Mouse (Mus musculus): Measurements from ENCODE around the gene Batf3. TPM values are rescaled to one million over a fixed set of nuclear protein-coding genes. Genes with fewer than 3 reads are reported as not detected.

Batf3 gene
- 2.1 and 3.6 TPM in 2 replicates for polyA plus RNA-seq (2016; fragmentation: Nextera tagmentation; extraction: Ambion mirVana)

DNA sequence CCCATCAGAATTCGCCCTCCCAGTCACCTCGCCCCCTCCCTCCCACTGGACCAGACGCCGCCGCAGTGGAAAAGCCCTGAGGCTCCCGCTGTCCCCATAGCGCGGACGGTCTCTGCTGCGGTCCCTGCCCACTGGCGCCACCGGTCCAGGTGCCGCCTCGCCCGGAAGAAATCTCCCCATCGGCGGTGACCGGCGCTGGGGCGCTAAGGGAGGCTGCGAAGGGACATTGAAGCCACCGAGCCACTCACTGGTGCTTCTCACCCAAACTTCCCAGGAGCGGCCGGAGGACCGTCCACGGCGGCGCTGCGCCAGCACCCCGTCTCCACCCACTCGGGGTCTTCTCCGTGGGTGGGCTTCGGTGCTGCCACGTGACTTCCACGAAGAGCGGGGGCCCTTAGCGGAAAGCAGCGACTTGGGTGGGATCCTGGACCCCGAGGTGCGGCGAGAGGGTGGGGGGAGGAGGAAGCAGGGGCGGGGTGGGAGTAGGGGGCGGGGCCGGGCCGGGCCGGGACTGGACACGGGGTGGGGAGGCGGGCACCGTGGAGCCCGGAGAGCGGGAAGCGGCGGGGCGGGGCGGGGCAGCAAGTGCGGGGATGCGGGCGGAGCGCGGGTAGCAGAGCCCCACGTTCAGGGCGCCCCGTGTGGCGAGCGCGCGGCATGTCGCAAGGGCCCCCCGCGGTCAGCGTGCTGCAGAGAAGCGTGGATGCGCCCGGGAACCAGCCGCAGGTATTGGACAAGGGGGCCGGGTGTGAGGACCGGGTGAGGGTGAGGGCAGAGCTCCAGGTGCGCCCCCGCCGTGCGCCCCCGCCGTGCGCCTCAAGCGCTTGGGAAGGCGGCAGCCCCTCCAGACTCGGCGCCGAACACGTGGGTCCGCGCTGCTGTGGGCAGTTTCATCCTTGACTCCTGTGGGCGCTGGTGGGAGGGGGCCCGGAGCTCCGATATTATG, at the start of gene Batf3:
TSS of gene Batf3 (plus strand) at position 46 of the 946 bp plus-strand sequence.
- peak; percentile 74 for ATAC-seq (ENCODE audit: low FRiP score, low read depth)
- peaks cover 12% of the 10 kb centered on the region for H3K4me1 ChIP-seq
- peak within 1 kb of the TSS; percentile 91 for H3K4me2 ChIP-seq (replicated peaks)
- H3K27ac ChIP-seq (replicated peaks) = no peak within 1 kb of the TSS
- peak within 1 kb of the TSS; percentile 54 for H3K9ac ChIP-seq (replicated peaks)
- WGBS = under 1% methylated on average over 86 of the region's 95 CpGs
- no peaks in the 10 kb centered on the region for H3K9me3 ChIP-seq
- peak within 1 kb of the TSS; percentile 54 for H3K4me3 ChIP-seq
- H3K27me3 ChIP-seq = peaks cover 49% of the 10 kb centered on the region
- no peaks in the 10 kb centered on the region for H3K36me3 ChIP-seq

DNA sequence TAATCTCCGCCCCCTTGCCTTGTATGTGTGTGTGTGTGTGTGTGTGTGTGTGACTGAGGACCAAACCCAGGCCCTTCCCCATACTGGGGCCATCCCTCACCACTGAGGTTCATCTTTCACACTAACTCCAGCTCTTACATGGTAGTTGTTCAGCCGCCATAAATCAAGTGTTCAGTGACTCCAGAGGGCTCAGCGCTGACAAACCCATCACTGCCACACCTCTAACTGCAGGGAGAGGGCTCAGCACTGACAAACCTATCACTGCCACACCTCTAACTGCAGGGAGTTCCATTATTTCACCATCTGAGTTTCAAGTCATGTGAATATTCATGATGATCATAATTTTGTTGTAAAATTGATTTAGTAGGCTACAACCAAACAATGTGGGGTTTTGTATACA, 44.1 kb upstream of the Batf3 start:
- no peak overlapping the region for H3K27ac ChIP-seq (replicated peaks)
- 87% methylated on average over 3 of the region's 3 CpGs for WGBS
- no peaks in the 10 kb centered on the region for H3K4me1 ChIP-seq
- H3K4me3 ChIP-seq = no peak overlapping the region
- no peaks in the 10 kb centered on the region for H3K9me3 ChIP-seq
- no peaks in the 10 kb centered on the region for H3K36me3 ChIP-seq
- no peak overlapping the region for H3K4me2 ChIP-seq (replicated peaks)
- ATAC-seq (ENCODE audit: low FRiP score, low read depth) = no peak
- H3K9ac ChIP-seq (replicated peaks) = no peak overlapping the region
- no peaks in the 10 kb centered on the region for H3K27me3 ChIP-seq

- Histone ChIP-seq H3K9me3 (no peaks in the 10 kb centered on the region), H3K9ac (replicated peaks) (no peak overlapping the region), H3K27me3 (no peaks in the 10 kb centered on the region), H3K36me3 (no peaks in the 10 kb centered on the region), H3K27ac (replicated peaks) (no peak overlapping the region), H3K4me2 (replicated peaks) (no peak overlapping the region), H3K4me3 (no peak overlapping the region), H3K4me1 (no peaks in the 10 kb centered on the region)
- ATAC-seq (ENCODE audit: low FRiP score, low read depth) = no peak
- 72% methylated on average over 8 of the region's 8 CpGs for WGBS
Observed at GRCm38 (mm10) chr1:191054870-191055532, 42.6 kb upstream of the Batf3 start.

GRCm38 (mm10) chr1:191055533-191055873, 42.1 kb upstream of the Batf3 start:
- no peak overlapping the region for H3K27ac ChIP-seq (replicated peaks)
- H3K4me3 ChIP-seq = no peak overlapping the region
- H3K27me3 ChIP-seq = no peaks in the 10 kb centered on the region
- no peaks in the 10 kb centered on the region for H3K4me1 ChIP-seq
- H3K9me3 ChIP-seq = no peaks in the 10 kb centered on the region
- H3K9ac ChIP-seq (replicated peaks) = no peak overlapping the region
- ATAC-seq (ENCODE audit: low FRiP score, low read depth) = no peak
- no peak overlapping the region for H3K4me2 ChIP-seq (replicated peaks)
- WGBS = 57% methylated on average over 2 of the region's 2 CpGs
- H3K36me3 ChIP-seq = no peaks in the 10 kb centered on the region

DNA sequence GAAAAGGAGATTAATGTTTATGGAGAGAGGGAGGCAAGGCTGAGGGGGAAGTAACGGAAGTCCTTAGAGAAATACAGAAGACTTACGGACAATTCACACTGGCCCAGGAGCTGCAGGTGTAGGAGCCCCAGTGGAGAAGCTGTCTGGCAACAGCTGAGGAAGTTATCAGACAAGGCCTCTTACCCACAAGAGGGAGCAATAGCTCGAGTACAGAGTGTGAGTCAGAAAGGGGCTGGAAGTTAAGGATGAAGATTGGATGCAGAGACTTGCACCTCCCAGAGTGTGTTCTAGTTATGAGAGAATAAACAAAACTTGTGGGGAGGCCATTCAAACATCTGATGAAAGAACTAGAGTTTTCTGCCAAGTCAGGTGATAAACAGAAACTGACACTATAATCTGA, 40.2 kb upstream of the Batf3 start:
- Histone ChIP-seq H3K9me3 (no peaks in the 10 kb centered on the region), H3K27me3 (no peaks in the 10 kb centered on the region), H3K4me2 (replicated peaks) (no peak overlapping the region), H3K4me3 (no peak overlapping the region), H3K4me1 (peaks cover 7% of the 10 kb centered on the region), H3K36me3 (no peaks in the 10 kb centered on the region), H3K27ac (replicated peaks) (no peak overlapping the region), H3K9ac (replicated peaks) (no peak overlapping the region)
- ATAC-seq (ENCODE audit: low FRiP score, low read depth) = no peak
- WGBS = 69% methylated on average over 3 of the region's 3 CpGs

GRCm38 (mm10) chr1:191062241-191062780, 35.3 kb upstream of the Batf3 start:
- Histone ChIP-seq H3K36me3 (peaks cover 18% of the 10 kb centered on the region), H3K9ac (replicated peaks) (peak overlapping the region; percentile 75), H3K27me3 (no peaks in the 10 kb centered on the region), H3K27ac (replicated peaks) (0 out of 2 replicates have a peak overlapping the region, but pooled peaks have one; percentile 54), H3K4me1 (peaks cover 17% of the 10 kb centered on the region), H3K4me3 (peak overlapping the region; percentile 70), H3K9me3 (no peaks in the 10 kb centered on the region), H3K4me2 (replicated peaks) (peak overlapping the region; percentile 84)
- no peak; the same call in 1 of the 2 replicates for ATAC-seq (ENCODE audit: low FRiP score, low read depth)
- WGBS = 6% methylated on average over 15 of the region's 15 CpGs

GRCm38 (mm10) chr1:191062781-191063485, 34.7 kb upstream of the Batf3 start, which contains the start of the genes Tatdn3 and Nsl1:
Tatdn3 (minus strand) TSS chr1:191062932.
Nsl1 (plus strand) TSS chr1:191063012.
- Histone ChIP-seq H3K9ac (replicated peaks) (peak within 1 kb of the TSS; percentile 76), H3K4me2 (replicated peaks) (peak within 1 kb of the TSS; percentile 84), H3K4me1 (peaks cover 17% of the 10 kb centered on the region), H3K27ac (replicated peaks) (0 out of 2 replicates have a peak within 1 kb of the TSS, but pooled peaks have one; percentile 54), H3K9me3 (no peaks in the 10 kb centered on the region), H3K27me3 (no peaks in the 10 kb centered on the region), H3K4me3 (peak within 1 kb of the TSS; percentile 70), H3K36me3 (peaks cover 21% of the 10 kb centered on the region)
- under 1% methylated on average over 56 of the region's 56 CpGs for WGBS
- peak; percentile 93 for ATAC-seq (ENCODE audit: low FRiP score, low read depth)

DNA sequence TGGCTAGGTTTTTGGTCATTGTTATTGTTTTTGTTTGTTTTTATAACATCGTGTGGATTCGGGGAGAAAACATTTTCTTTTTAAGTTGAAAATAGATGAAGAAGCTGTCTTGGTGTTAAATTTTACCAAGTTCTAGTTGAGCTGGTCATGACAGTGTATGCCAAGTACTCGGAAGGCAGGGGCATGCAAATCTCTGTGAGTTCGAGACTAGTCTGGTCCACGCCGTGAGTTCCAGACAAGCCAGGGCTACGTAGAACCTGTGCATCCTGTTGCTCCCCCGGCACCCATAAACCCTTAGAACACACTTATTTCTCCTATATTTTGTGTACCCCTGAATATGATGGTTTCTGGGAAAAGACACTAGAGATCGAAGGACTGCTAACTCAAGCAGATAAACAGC, 33.9 kb upstream of the Batf3 start:
- no peaks in the 10 kb centered on the region for H3K9me3 ChIP-seq
- H3K27ac ChIP-seq (replicated peaks) = no peak overlapping the region
- 64% methylated on average over 9 of the region's 9 CpGs for WGBS
- H3K36me3 ChIP-seq = peaks cover 29% of the 10 kb centered on the region
- peak overlapping the region; percentile 76; the same call in 1 of the 2 replicates for H3K9ac ChIP-seq (replicated peaks)
- peak overlapping the region; percentile 70 for H3K4me3 ChIP-seq
- H3K4me1 ChIP-seq = peaks cover 17% of the 10 kb centered on the region
- peak overlapping the region; percentile 84 for H3K4me2 ChIP-seq (replicated peaks)
- no peak for ATAC-seq (ENCODE audit: low FRiP score, low read depth)
- no peaks in the 10 kb centered on the region for H3K27me3 ChIP-seq

- no peak overlapping the region for H3K4me2 ChIP-seq (replicated peaks)
- H3K4me3 ChIP-seq = no peak overlapping the region
- WGBS = 84% methylated on average over 2 of the region's 2 CpGs
- H3K4me1 ChIP-seq = peaks cover 17% of the 10 kb centered on the region
- H3K27me3 ChIP-seq = no peaks in the 10 kb centered on the region
- ATAC-seq (ENCODE audit: low FRiP score, low read depth) = no peak
- H3K27ac ChIP-seq (replicated peaks) = no peak overlapping the region
- no peak overlapping the region for H3K9ac ChIP-seq (replicated peaks)
- H3K9me3 ChIP-seq = no peaks in the 10 kb centered on the region
- peaks cover 37% of the 10 kb centered on the region for H3K36me3 ChIP-seq
Observed at GRCm38 (mm10) chr1:191064535-191064934, 33.1 kb upstream of the Batf3 start.

DNA sequence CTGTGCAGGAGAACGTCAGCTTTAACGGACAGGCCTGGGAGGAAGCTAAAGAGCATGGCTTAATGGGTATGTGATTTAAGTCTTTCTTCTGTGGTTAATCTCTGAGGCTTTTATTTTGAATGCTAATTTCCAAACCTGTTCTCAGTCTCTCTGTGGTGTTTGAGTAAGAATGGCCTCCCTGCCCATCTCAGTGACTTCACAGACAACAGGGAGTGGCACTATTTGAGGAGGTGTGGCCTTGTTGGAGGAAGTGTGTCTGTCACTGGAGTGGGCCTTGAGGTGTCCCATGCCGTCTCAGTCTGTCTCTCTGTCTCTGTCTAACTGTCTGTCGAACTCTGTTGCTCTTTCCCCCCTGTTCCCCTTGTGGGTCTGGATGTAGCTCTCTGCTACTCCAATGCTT, 32.5 kb upstream of the Batf3 start:
- 88% methylated on average over 4 of the region's 4 CpGs for WGBS
- Histone ChIP-seq H3K27me3 (no peaks in the 10 kb centered on the region), H3K4me3 (no peak overlapping the region), H3K9ac (replicated peaks) (no peak overlapping the region), H3K36me3 (peaks cover 43% of the 10 kb centered on the region), H3K9me3 (no peaks in the 10 kb centered on the region), H3K4me1 (peaks cover 17% of the 10 kb centered on the region), H3K4me2 (replicated peaks) (no peak overlapping the region), H3K27ac (replicated peaks) (no peak overlapping the region)
- no peak for ATAC-seq (ENCODE audit: low FRiP score, low read depth)

DNA sequence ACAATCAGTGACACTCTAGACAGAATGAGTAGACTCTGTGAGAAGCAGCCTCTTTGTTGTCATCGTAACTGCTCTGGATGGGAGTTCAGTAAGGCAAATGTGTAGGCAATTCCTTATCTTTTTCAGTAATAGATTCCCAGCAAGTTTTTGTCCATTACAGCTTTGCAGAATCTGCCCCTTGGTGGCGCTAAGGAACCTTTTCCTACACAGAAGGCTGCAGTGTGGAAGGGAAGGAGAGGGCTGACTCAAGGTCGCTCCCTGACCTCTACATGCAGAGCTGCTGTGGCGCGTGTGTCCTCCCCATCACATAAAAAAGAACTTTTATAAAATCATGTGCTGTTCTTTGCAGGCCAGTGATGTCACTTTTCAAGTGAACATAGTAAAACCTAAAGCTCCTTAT, 29.3 kb upstream of the Batf3 start:
- H3K4me3 ChIP-seq = no peak overlapping the region
- no peaks in the 10 kb centered on the region for H3K27me3 ChIP-seq
- H3K36me3 ChIP-seq = peaks cover 74% of the 10 kb centered on the region
- H3K9ac ChIP-seq (replicated peaks) = no peak overlapping the region
- no peak for ATAC-seq (ENCODE audit: low FRiP score, low read depth)
- H3K27ac ChIP-seq (replicated peaks) = no peak overlapping the region
- no peaks in the 10 kb centered on the region for H3K9me3 ChIP-seq
- WGBS = 81% methylated on average over 5 of the region's 5 CpGs
- peaks cover 8% of the 10 kb centered on the region for H3K4me1 ChIP-seq
- H3K4me2 ChIP-seq (replicated peaks) = no peak overlapping the region

Measured in midbrain, embryonic 12.5 days (tissue).